Mouse (Mus musculus) myocyte (in vitro differentiated cells): ENCODE measurements around the gene Vav2. TPM values are rescaled to one million over a fixed set of nuclear protein-coding genes. Genes with fewer than 3 reads are reported as not detected.
A peak's percentile ranks its signal among the peaks of the same experiment; 100 is the strongest.

Experiments used
- H3K27me3 ChIP-seq: one replicate; pipeline ENCODE4 v1.6.1; 2011; ENCODE audit not compliant: control insufficient read depth, insufficient read depth, insufficient read length
- H3K36me3 ChIP-seq: one replicate; pipeline ENCODE4 v1.6.1; 2011; ENCODE audit not compliant: control insufficient read depth, insufficient read depth
- H3K4me2 ChIP-seq: one replicate; pipeline ENCODE4 v1.6.1; 2011; ENCODE audit warnings: low read depth, control low read depth
- H3K4me3 ChIP-seq: one replicate; pipeline ENCODE4 v1.5.1; 2011; ENCODE audit warnings: mild to moderate bottlenecking, control low read depth, moderate library complexity
- H3K79me2 ChIP-seq: one replicate; pipeline ENCODE4 v1.6.1; 2011; ENCODE audit not compliant: control insufficient read depth, insufficient read depth
- H3ac ChIP-seq: one replicate; pipeline ENCODE4 v1.6.1; 2011; ENCODE audit not compliant: control insufficient read depth, insufficient read length
- CEBPB ChIP-seq: IDR thresholded peaks from 2 replicates; pipeline ENCODE4 v1.6.1; 2011; ENCODE audit warnings: mild to moderate bottlenecking, moderate library complexity; ENCODE audit not compliant: poor library complexity, insufficient read depth, severe bottlenecking
- E2F4 ChIP-seq: IDR thresholded peaks from one replicate; pipeline ENCODE4 v1.6.1; 2011; ENCODE audit warnings: mild to moderate bottlenecking, control low read depth, moderate library complexity; ENCODE audit not compliant: insufficient read depth
- MAX ChIP-seq: IDR thresholded peaks from one replicate; pipeline ENCODE4 v1.6.1; 2011; ENCODE audit warnings: low read depth, mild to moderate bottlenecking, control low read depth
- MYOD1 ChIP-seq, 3 experiments: IDR thresholded peaks; one replicate each; pipeline ENCODE4 v1.6.1; 2011; ENCODE audit warnings: control low read depth in 2 of 3, low read depth in 2 of 3, mild to moderate bottlenecking in 2 of 3, moderate library complexity in 1 of 3; ENCODE audit not compliant: insufficient read length in 2 of 3, control insufficient read depth in 1 of 3
- MYOG ChIP-seq, 3 experiments: IDR thresholded peaks; one replicate each; pipeline ENCODE4 v1.6.1; 2011; ENCODE audit warnings: control low read depth in 2 of 3, low read depth in 2 of 3, mild to moderate bottlenecking in 2 of 3; ENCODE audit not compliant: insufficient read length in 2 of 3, control insufficient read depth in 1 of 3, insufficient read depth in 1 of 3
- POLR2A ChIP-seq: IDR thresholded peaks from one replicate; pipeline ENCODE4 v1.6.1; 2011; ENCODE audit warnings: low read depth, mild to moderate bottlenecking, control low read depth, moderate library complexity; ENCODE audit not compliant: insufficient read length
- POLR2AphosphoS2 ChIP-seq: IDR thresholded peaks from one replicate; pipeline ENCODE4 v1.6.1; 2011; ENCODE audit warnings: low read depth, control low read depth; ENCODE audit not compliant: insufficient read length
- REST ChIP-seq: IDR thresholded peaks from one replicate; pipeline ENCODE4 v1.6.1; 2011; ENCODE audit warnings: mild to moderate bottlenecking, control low read depth, moderate library complexity; ENCODE audit not compliant: insufficient read depth, insufficient read length
- SRF ChIP-seq: IDR thresholded peaks from one replicate; pipeline ENCODE4 v1.6.1; 2011; ENCODE audit warnings: low read depth; ENCODE audit not compliant: control insufficient read depth, insufficient read length
- TCF12 ChIP-seq: IDR thresholded peaks from one replicate; pipeline ENCODE4 v1.6.1; 2011; ENCODE audit warnings: mild to moderate bottlenecking, control low read depth; ENCODE audit not compliant: poor library complexity, insufficient read depth, severe bottlenecking
- TCF3 ChIP-seq: IDR thresholded peaks from one replicate; pipeline ENCODE4 v1.6.1; 2011; ENCODE audit warnings: low read depth, control low read depth; ENCODE audit not compliant: insufficient read length
- USF1 ChIP-seq: IDR thresholded peaks from one replicate; pipeline ENCODE4 v1.6.1; 2011; ENCODE audit warnings: low read depth, mild to moderate bottlenecking, control low read depth, moderate library complexity
- polyA plus RNA-seq: library from polyadenylated mRNA; unstranded; fragments of >200 nt; fragmentation: generic; extraction: Trizol; gene quantifications from one replicate; pipeline ENCODE4 v1.2.1, GENCODE M21; 2012; ENCODE audit warnings: missing spikeins

Gene Vav2
- 14.1 TPM for polyA plus RNA-seq

DNA sequence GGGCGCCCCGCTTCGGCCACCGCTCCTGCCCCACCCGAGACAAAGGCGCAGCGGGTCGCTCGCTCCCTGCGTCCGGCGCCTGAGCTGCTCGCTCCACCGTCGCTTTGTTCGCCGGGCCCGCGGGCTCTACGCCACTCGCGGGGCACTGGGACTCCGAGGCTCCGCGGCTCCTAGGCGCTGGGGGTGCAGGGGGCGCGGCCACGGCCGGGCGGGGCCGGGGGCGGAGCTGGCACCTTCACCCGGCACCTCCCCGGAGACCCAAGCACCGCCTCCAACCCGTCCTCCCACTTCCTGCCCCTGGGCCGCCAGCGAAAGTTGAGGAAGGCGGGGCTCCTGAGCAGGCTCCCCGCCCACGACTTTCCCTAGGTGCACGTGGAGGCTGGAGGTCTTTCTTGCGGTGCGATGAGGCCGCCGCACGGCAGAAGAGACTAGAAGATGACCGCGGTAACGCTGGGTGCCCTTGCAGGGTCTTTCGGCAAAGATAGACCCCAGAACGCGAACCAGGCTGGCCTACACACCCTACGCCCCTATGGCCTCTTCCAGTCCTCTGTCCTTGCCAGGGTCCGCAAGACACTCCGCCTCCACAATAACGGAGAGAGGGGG is at the start of gene Vav2:
Gene Vav2, minus strand, starts transcription at position 179 of the 603 bp plus-strand sequence.
- peak within 1 kb of the TSS; percentile 94 for H3K4me2 ChIP-seq
- peak within 1 kb of the TSS; percentile 77 for H3K4me3 ChIP-seq
- no peaks in the 10 kb centered on the region for H3K27me3 ChIP-seq
- H3ac ChIP-seq, result peak within 1 kb of the TSS; percentile 78
- H3K36me3 ChIP-seq, result no peaks in the 10 kb centered on the region
- no peak for TF ChIP-seq TCF3
- TF ChIP-seq CEBPB, result no peak
- TF ChIP-seq POLR2AphosphoS2, result peak; percentile 59
- peak; percentile 85 for TF ChIP-seq POLR2A
- peaks cover 38% of the 10 kb centered on the region for H3K79me2 ChIP-seq

DNA sequence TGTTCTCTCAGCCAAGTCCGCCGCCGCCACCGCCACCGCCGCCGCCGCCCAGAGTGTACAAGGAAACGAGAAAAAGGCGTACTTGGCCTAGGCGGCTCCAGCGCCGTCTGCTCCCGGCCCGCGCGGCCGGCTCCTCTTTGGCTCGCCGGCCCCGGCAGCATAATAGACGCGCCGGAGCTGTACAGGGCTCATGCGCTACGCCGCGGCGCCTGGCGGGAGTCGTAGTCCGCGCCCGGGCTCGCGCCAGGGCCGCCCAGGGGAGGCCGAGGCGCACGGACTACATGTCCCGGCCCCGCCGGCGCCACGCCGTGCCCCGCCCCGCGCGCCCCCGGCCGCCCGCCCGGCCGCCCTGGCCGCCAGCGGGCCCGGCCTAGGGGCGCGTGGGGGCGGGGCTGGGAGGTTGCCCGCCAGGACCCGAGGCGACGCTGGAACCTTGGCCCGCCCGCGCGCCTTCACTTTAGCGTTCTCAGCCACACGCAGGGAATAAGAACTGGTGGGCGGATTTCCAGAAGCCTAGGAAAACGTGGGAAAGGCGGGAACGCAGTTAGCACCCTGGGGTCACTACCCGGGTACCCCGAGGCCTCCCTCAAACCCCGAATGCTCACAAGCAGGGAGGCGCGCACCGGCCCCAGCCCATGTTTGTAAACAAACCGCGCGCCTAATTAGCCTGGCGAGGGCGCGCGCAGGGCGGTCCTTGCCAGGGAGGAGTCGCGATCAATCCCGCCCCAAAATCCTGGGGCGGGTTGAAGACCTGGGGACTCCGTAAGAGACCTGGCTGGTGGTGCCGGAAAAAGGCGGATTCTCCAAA is 48.9 kb upstream of the Vav2 start:
- TF ChIP-seq SRF (peak; percentile 40), POLR2AphosphoS2 (peak; percentile 67), POLR2A (peak; percentile 91), TCF3 (no peak)
- Histone ChIP-seq H3K4me2 (peak overlapping the region; percentile 93), H3ac (peak overlapping the region; percentile 86), H3K4me3 (peak overlapping the region; percentile 63), H3K36me3 (no peaks in the 10 kb centered on the region), H3K27me3 (no peaks in the 10 kb centered on the region), H3K79me2 (peaks cover 41% of the 10 kb centered on the region)

DNA sequence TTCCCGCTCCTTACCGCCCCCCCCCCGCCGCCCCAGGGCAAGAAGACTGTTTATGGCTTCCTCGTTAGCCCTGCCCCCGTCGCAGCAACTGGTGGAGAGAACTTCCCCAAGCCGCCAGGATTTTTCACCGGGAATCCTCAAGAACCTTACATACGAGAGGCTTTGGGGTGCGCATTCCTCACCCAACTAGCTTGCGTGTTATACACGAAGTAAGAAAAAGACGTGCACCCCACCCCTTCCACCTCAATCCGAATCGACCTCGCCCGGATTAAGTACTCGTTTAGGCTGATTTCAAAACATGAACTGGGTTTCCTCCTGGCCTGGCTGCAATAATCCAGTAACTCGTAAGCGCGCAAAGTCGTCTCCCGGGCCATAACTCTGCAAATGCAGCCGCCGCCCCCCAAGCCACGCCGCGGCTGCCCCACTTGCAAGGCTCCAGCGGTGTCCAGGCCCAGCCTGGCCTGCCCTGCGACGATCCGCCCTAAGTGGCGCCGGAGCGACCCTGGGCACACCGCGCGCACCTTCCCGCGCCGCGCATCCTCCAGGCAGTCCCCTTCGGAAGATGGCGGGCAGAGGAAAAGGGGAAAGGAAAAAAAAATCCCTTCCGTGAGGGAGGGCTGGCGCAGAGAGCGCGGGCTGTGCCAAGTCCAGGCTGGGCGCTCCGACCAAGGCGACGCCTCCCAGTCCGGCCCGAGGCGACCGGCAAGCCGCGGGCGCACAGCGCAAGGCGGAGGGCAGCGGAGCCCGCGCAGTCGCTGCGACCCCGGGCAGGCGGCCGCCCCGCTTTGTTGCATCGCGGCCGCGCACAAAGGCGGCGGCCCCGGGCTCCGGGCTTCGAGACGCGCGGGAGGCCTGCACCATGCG is 48.0 kb upstream of the Vav2 start:
- no peaks in the 10 kb centered on the region for H3K27me3 ChIP-seq
- H3ac ChIP-seq, result peak overlapping the region; percentile 86
- H3K4me3 ChIP-seq, result peak overlapping the region; percentile 63
- peak overlapping the region; percentile 96 for H3K4me2 ChIP-seq
- H3K79me2 ChIP-seq, result peaks cover 49% of the 10 kb centered on the region
- peak in 1 of 3 experiments; percentile 4 for TF ChIP-seq MYOD1 (IDR thresholded peaks at IDR 0.05; ENCODE audit: control insufficient read depth in 1 of 3, insufficient read length in 2 of 3, low read depth in 2 of 3)
- no peak for TF ChIP-seq POLR2A
- H3K36me3 ChIP-seq, result no peaks in the 10 kb centered on the region

DNA sequence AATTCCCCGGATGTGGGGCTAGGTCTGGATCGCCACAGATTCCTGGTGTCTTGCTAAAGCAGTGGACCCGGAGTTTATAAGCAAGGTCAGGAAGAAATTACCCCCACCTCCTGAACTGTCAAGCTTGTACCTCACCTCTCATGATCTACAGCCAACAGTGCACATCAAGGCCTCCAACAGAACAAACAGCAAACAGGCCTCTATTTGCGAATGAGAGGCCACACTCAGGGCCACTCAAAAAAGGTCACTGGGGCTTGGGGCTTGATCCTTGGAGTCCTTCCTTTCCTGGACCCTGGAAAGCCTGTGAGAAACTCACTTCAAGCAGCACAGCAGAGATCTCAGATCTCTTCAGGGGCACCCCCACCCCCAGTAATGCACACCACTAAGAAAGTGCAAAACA is 47.1 kb upstream of the Vav2 start:
- TF ChIP-seq MYOG (IDR thresholded peaks at IDR 0.05; ENCODE audit: control insufficient read depth in 1 of 3, insufficient read depth in 1 of 3, insufficient read length in 2 of 3, low read depth in 2 of 3), result no peak
- TF ChIP-seq POLR2A, result no peak
- TF ChIP-seq MYOD1 (IDR thresholded peaks at IDR 0.05; ENCODE audit: control insufficient read depth in 1 of 3, insufficient read length in 2 of 3, low read depth in 2 of 3), result no peak
- no peak for TF ChIP-seq REST
- TF ChIP-seq E2F4, result no peak
- TF ChIP-seq SRF, result no peak
- TF ChIP-seq MAX, result no peak
- TF ChIP-seq USF1, result no peak
- TF ChIP-seq CEBPB, result no peak
- no peak for TF ChIP-seq TCF3
- TF ChIP-seq TCF12, result no peak
- TF ChIP-seq POLR2AphosphoS2, result no peak

DNA sequence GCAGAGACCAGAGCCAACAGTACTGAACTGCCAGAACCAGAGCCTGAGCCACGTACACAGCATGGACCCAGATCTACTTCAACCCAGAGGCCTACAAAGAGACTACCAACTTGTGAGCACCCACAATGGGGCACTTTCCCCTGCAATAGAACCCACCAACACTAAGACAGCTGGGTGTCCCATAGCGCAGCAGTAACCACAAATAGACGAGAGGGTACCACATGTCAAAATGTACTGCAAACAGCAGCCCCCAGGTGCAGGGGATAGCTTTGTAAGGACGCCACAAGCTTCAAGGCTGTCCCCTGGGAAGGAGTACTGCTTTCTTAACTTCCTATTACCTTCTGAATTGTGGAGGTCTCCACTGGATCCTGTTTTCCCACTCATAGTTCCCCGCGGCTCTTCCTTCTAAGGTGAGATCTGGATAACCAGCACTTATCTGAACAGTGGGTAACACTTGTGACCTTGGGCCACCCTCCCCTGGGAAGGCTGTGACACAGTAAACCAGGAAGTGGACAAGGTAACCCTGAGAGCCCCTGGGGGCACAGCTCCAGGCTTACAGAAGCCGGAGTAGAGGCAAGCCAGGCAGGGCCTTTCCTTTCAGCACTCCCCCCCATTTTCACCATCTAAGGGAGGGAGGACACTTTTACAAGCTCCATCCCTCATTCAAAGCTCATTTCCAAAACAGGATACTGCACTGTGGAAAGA is 46.4 kb upstream of the Vav2 start:
- Histone ChIP-seq H3K4me2 (peak overlapping the region; percentile 96), H3K27me3 (no peaks in the 10 kb centered on the region), H3K79me2 (peaks cover 65% of the 10 kb centered on the region), H3K4me3 (peak overlapping the region; percentile 63), H3ac (no peak overlapping the region), H3K36me3 (no peaks in the 10 kb centered on the region)
- TF ChIP-seq POLR2AphosphoS2 (no peak), MYOG (IDR thresholded peaks at IDR 0.05; ENCODE audit: control insufficient read depth in 1 of 3, insufficient read depth in 1 of 3, insufficient read length in 2 of 3, low read depth in 2 of 3) (no peak), MYOD1 (IDR thresholded peaks at IDR 0.05; ENCODE audit: control insufficient read depth in 1 of 3, insufficient read length in 2 of 3, low read depth in 2 of 3) (peak in 1 of 3 experiments; percentile 8), TCF3 (no peak), CEBPB (no peak), MAX (no peak)

More for the DNA sequence above, 47.1 kb upstream of the Vav2 start:
- Histone ChIP-seq H3K4me3 (peak overlapping the region; percentile 63), H3K79me2 (peaks cover 58% of the 10 kb centered on the region), H3K27me3 (no peaks in the 10 kb centered on the region), H3K36me3 (no peaks in the 10 kb centered on the region), H3ac (peak overlapping the region; percentile 86), H3K4me2 (peak overlapping the region; percentile 96)
